Mouse (Mus musculus): Measurements from ENCODE around the gene Cdr2.
"Not testable (repeated sequence)": the region's sequence is repeated elsewhere in the genome, so short reads cannot be mapped to it uniquely, and the experiment has no call there.

Cdr2 gene

GRCm38 (mm10) chr7:120982200-120982841 is at the start of gene Cdr2, which contains the start of gene Mfsd13b:
Cdr2 (minus strand) TSS chr7:120982312.
Mfsd13b (plus strand) TSS chr7:120982509.
- peak; percentile 95 for DNase-seq

- not testable (repeated sequence) for DNase-seq
These were observed 47.8 kb upstream of the Cdr2 start for GRCm38 (mm10) chr7:121029947-121030346.

- no peak for DNase-seq
These were observed 44.2 kb upstream of the Cdr2 start for GRCm38 (mm10) chr7:121026300-121026699.

GRCm38 (mm10) chr7:121025221-121026008 is 43.3 kb upstream of the Cdr2 start:
- DNase-seq, result no peak

- DNase-seq, result no peak
These were observed 38.2 kb upstream of the Cdr2 start for GRCm38 (mm10) chr7:121020277-121020676.

GRCm38 (mm10) chr7:121018778-121019177 is 36.7 kb upstream of the Cdr2 start:
- DNase-seq, result no peak

- no peak for DNase-seq
These were observed 32.4 kb upstream of the Cdr2 start for GRCm38 (mm10) chr7:121014486-121014885.

- DNase-seq, result no peak
These were observed 29.9 kb upstream of the Cdr2 start for GRCm38 (mm10) chr7:121011794-121012689.

- DNase-seq, result no peak
These were observed 21.8 kb upstream of the Cdr2 start for GRCm38 (mm10) chr7:121003793-121004418.

- no peak for DNase-seq
These were observed 20.4 kb upstream of the Cdr2 start for GRCm38 (mm10) chr7:121002407-121002928.

- no peak for DNase-seq
These were observed 19.8 kb upstream of the Cdr2 start for GRCm38 (mm10) chr7:121001879-121002278.

GRCm38 (mm10) chr7:121000065-121000822 is 18.1 kb upstream of the Cdr2 start:
- DNase-seq, result no peak

GRCm38 (mm10) chr7:120999021-120999530 is 17.0 kb upstream of the Cdr2 start:
- DNase-seq, result no peak

GRCm38 (mm10) chr7:120991191-120991590 is 9.1 kb upstream of the Cdr2 start:
- DNase-seq, result peak; percentile 41

GRCm38 (mm10) chr7:120982968-120983367 is 856 bp upstream of the Cdr2 start:
- no peak for DNase-seq

- DNase-seq, result no peak
These were observed 884 bp downstream of the Cdr2 start for GRCm38 (mm10) chr7:120980931-120981924.

- DNase-seq, result no peak
These were observed 2.1 kb downstream of the Cdr2 start for GRCm38 (mm10) chr7:120980041-120980440.

- no peak for DNase-seq
These were observed 5.0 kb downstream of the Cdr2 start for GRCm38 (mm10) chr7:120977063-120977462.

GRCm38 (mm10) chr7:120974001-120974400 is 8.1 kb downstream of the Cdr2 start:
- DNase-seq, result no peak

- DNase-seq, result not testable (repeated sequence)
These were observed 9.6 kb downstream of the Cdr2 start for GRCm38 (mm10) chr7:120972471-120972870.
